Mouse (Mus musculus) liver, embryonic 14.5 days (tissue): ENCODE measurements at regions not wholly inside any gene's neighbourhood (a gene's known extent, or its start where the extent isn't known, plus 50 kb on each side); places are given as distances from the start of the nearest gene placed in this dataset.

Source experiments
- ATAC-seq: fragments of 200-750 bp; cut with Nextera tagmentation; 2 replicates; pipeline ENCODE4 v1.8.0; 2017; ENCODE audit warnings: moderate number of reproducible peaks, mild to moderate bottlenecking, moderate library complexity; ENCODE audit not compliant: insufficient read depth
- DNase-seq, 3 experiments: peaks; one replicate each; pipeline ENCODE4 v3.0.0-alpha.2; 2012 to 2013; ENCODE audit warnings: low read depth in 3 of 3, low spot score in 3 of 3
- H3K27ac ChIP-seq: fragments of 300-500 bp; sonication (generic); 2 replicates; pipeline ENCODE4 v1.5.1; 2014; ENCODE audit warnings: moderate library complexity, mild to moderate bottlenecking, control low read depth, inconsistent platforms
- H3K27me3 ChIP-seq: fragments of 300-500 bp; sonication (generic); 2 replicates; pipeline ENCODE4 v1.6.1; 2014; ENCODE audit warnings: mild to moderate bottlenecking, low read length, moderate library complexity; ENCODE audit not compliant: control insufficient read depth, insufficient read depth
- H3K36me3 ChIP-seq: fragments of 300-500 bp; sonication (generic); replicated peaks from 2 replicates; pipeline ENCODE4 v1.6.1; 2014; ENCODE audit warnings: low read depth; ENCODE audit not compliant: control insufficient read depth, insufficient read depth
- H3K4me1 ChIP-seq, 2 experiments: fragments of 200-500 bp in 1 of 2; fragments of 300-500 bp in 1 of 2; sonication (generic) in 1 of 2; replicated peaks; 2 replicates each; pipeline ENCODE4 v1.6.1; 2012 to 2014; ENCODE audit warnings: antibody characterized with exemption in 1 of 2, inconsistent platforms in 1 of 2, low read length in 1 of 2; ENCODE audit not compliant: control insufficient read depth in 2 of 2, insufficient read depth in 2 of 2
- H3K4me2 ChIP-seq: fragments of 300-500 bp; sonication (generic); 2 replicates; pipeline ENCODE4 v1.6.1; 2014; ENCODE audit warnings: low read depth, mild to moderate bottlenecking, control low read depth, moderate library complexity
- H3K4me3 ChIP-seq, 2 experiments: fragments of 200-500 bp in 1 of 2; fragments of 300-500 bp in 1 of 2; sonication (generic) in 1 of 2; 2 replicates each; pipeline ENCODE4 v1.5.1; 2012 to 2014; ENCODE audit warnings: low read depth in 2 of 2, low read length in 2 of 2, mild to moderate bottlenecking in 2 of 2, control low read depth in 1 of 2, inconsistent platforms in 1 of 2, moderate library complexity in 1 of 2; ENCODE audit not compliant: insufficient read depth in 1 of 2
- H3K9ac ChIP-seq: fragments of 300-500 bp; sonication (generic); replicated peaks from 2 replicates; pipeline ENCODE4 v1.6.1; 2014; ENCODE audit warnings: mild to moderate bottlenecking, control low read depth, moderate library complexity
- H3K9me3 ChIP-seq: fragments of 300-500 bp; sonication (generic); 2 replicates; pipeline ENCODE4 v1.6.1; 2016; ENCODE audit warnings: low read length, mixed read lengths; ENCODE audit not compliant: control insufficient read depth
- CTCF ChIP-seq: IDR thresholded peaks from 2 replicates; pipeline ENCODE4 v1.5.1; 2016; ENCODE audit warnings: antibody characterized with exemption, low read depth, control low read depth
- EP300 ChIP-seq: IDR thresholded peaks from 2 replicates; pipeline ENCODE4 v1.6.1; 2016; ENCODE audit warnings: antibody characterized with exemption, low read depth
- WGBS: fragments of 180-500 bp; shearing (Covaris S2); extraction: QIAGEN DNeasy Blood & Tissue Kit; methylation state at CpG from one replicate; pipeline ENCODE4 v1.1.7; 2014; ENCODE audit not compliant: insufficient replicate concordance; 5-methylcytosine and 5-hydroxymethylcytosine counted together

DNA sequence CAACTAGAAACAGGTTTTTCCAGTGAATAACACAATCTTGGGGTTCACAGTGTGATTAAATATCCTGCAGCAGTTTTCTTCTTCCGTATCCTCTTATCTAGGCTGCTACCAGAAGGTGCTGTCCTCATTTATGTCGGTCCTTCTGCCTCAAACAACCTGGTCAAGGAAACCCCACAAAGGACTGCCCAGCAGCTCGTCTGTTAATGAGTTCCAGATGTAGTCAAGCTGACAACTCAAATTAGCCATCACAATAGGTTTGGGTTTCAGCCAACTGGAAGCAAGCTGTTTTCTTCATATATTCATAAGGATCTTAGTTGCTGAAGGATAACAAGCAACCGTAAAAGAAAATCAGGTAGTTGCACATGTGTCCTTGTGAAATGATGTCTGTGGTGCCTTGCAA lies 64.3 kb upstream of the Itga6 start:
- H3K9me3 ChIP-seq = no peaks in the 10 kb centered on the region
- no peak overlapping the region for H3K4me3 ChIP-seq
- no peak for DNase-seq
- H3K4me1 ChIP-seq = no peaks in the 10 kb centered on the region
- no peaks in the 10 kb centered on the region for H3K36me3 ChIP-seq
- no peak overlapping the region for H3K4me2 ChIP-seq
- ATAC-seq = no peak
- no peak for TF ChIP-seq EP300
- TF ChIP-seq CTCF = no peak
- H3K27me3 ChIP-seq = no peaks in the 10 kb centered on the region
- no peak overlapping the region for H3K27ac ChIP-seq
- no peak overlapping the region for H3K9ac ChIP-seq
- 55% methylated on average over 4 of the region's 4 CpGs for WGBS

DNA sequence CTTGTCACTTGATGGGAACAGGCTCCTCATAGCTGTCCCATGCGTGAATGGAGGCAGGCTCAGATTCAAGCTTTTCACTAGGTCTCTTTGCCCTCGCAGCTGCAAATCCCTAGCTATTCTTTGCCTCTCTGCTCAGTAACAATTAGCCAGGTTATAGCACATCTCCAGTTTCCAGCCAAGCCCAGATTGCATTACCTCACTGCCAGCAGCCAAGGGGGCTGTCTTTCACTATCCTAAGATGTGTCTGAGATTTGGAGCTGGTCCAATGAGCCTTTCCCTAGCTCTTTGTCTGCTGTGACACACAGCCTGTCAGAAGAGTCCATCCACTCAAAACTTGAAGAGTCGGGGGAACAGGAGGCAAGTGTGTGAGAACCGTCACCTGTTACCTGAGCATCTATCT lies 62.0 kb upstream of the Itga6 start:
- TF ChIP-seq CTCF (no peak), EP300 (no peak)
- no peak overlapping the region for H3K4me3 ChIP-seq
- WGBS = 56% methylated on average over 4 of the region's 4 CpGs
- DNase-seq = no peak
- H3K36me3 ChIP-seq = no peaks in the 10 kb centered on the region
- H3K9me3 ChIP-seq = no peaks in the 10 kb centered on the region
- no peak overlapping the region for H3K27ac ChIP-seq
- H3K27me3 ChIP-seq = no peaks in the 10 kb centered on the region
- no peak overlapping the region for H3K4me2 ChIP-seq
- H3K4me1 ChIP-seq = no peaks in the 10 kb centered on the region
- ATAC-seq = no peak
- H3K9ac ChIP-seq = no peak overlapping the region

DNA sequence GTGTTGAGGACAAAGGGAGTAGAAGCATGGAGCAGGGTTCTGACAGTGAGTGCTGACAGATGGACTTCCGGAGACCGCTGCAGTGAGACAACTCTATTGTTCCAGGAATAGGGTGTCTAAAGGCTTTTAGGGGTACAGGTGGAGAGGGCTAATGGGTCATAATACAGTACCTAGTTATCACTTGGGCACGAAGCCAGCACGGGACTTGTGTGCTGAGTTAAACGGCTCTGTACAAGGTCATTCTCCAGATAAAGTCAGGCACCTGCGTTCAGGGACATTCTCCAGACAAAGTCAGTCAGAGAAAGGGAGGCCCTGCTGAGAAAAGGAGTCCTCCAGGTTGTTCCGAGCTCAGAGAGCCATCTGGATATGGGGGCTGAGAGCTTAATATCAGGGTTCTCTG lies 60.2 kb upstream of the Itga6 start:
- DNase-seq = no peak
- no peaks in the 10 kb centered on the region for H3K9me3 ChIP-seq
- no peaks in the 10 kb centered on the region for H3K4me1 ChIP-seq
- no peak overlapping the region for H3K9ac ChIP-seq
- H3K4me3 ChIP-seq = no peak overlapping the region
- WGBS = 68% methylated on average over 7 of the region's 7 CpGs
- H3K4me2 ChIP-seq = no peak overlapping the region
- no peaks in the 10 kb centered on the region for H3K36me3 ChIP-seq
- no peak overlapping the region for H3K27ac ChIP-seq
- no peak for ATAC-seq
- no peaks in the 10 kb centered on the region for H3K27me3 ChIP-seq
- TF ChIP-seq CTCF (no peak), EP300 (no peak)

DNA sequence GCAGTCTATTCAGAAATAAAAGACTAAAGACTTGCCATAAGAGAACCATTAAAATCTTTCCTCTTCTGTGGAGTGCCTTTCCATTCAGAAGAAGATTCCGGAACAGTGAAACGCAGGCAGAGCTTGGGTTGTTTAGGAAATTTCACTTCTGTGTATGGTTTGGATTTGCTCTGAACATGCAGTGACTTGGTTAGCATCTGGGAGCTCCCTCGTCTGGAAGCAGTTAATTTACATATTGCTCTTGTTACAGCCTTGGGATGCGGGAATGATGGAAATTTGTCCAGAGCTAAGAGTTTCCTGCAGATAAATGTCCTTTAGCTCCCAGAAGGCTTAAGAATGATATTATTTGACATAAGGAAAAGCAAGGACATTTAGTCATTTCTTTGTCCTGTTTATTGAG lies 56.4 kb upstream of the Itga6 start:
- H3K27ac ChIP-seq = no peak overlapping the region
- no peaks in the 10 kb centered on the region for H3K9me3 ChIP-seq
- H3K36me3 ChIP-seq = no peaks in the 10 kb centered on the region
- no peak overlapping the region for H3K4me3 ChIP-seq
- no peaks in the 10 kb centered on the region for H3K4me1 ChIP-seq
- H3K4me2 ChIP-seq = no peak overlapping the region
- no peaks in the 10 kb centered on the region for H3K27me3 ChIP-seq
- TF ChIP-seq EP300 (no peak), CTCF (no peak)
- no peak overlapping the region for H3K9ac ChIP-seq
- DNase-seq (no peak), ATAC-seq (no peak)
- 61% methylated on average over 4 of the region's 4 CpGs for WGBS

DNA sequence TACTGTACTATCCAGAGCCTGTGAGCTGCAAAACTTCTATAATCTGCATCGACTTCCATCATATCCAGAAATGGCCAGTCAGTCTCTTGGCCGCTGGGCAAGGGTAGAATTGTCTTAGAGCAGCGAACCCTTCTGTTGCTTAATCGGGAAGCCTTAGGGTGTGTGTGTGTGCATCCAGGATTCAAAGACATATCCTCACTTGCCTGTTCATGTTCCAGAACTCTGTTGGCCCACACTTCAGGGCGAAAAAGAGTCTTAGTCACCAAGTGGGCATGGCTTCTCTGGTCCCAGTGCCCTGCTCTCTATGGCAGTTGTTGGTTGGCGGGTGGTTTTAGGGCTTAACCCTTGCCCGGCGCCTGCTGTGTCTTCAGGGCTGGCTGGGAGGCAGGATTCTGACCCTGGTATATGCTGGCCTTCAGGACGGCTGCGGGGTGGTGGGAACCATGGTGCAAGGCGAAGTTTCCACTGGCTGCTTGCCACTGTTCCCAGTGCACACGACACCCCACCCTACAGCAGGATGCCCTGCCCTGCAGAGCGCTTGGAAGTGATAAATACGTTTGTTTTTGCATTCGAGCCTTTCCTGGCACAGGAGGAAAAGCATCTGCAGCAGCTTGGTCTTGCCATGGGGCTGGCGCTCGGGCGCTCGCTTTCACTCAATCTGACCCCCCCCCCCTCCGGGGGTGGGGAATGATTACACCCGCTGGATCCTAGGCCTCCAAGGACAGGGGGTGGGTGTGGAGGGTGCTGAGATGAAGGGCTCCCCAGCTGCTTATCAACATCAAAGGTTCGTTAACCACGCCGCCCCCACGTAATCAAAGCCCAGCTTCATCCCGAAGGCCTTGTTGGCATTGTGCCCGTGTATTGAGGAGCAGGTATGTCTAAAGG lies 54.9 kb upstream of the Itga6 start:
- TF ChIP-seq CTCF = no peak
- TF ChIP-seq EP300 = no peak
- H3K4me2 ChIP-seq = no peak overlapping the region
- no peak overlapping the region for H3K4me3 ChIP-seq
- 46% methylated on average over 27 of the region's 27 CpGs for WGBS
- H3K27me3 ChIP-seq = no peaks in the 10 kb centered on the region
- no peaks in the 10 kb centered on the region for H3K9me3 ChIP-seq
- H3K36me3 ChIP-seq = no peaks in the 10 kb centered on the region
- H3K4me1 ChIP-seq = no peaks in the 10 kb centered on the region
- H3K9ac ChIP-seq = no peak overlapping the region
- DNase-seq (no peak), ATAC-seq (no peak)
- no peak overlapping the region for H3K27ac ChIP-seq
